Mouse (Mus musculus) embryonic stem cell, embryonic (primary cell): ENCODE data around the gene Unc13c.

Experiments
- CTCF ChIA-PET, 4 experiments: fragments of 300-600 bp in 2 of 4; fragments of 350-600 bp in 2 of 4; sonication (Branson Sonifier 250); formaldehyde crosslinking; loops; one replicate each; lab custom pipeline; 2022; ENCODE audit warnings: inconsistent platforms in 2 of 4; lab: Charles Lee
- POLR2A ChIA-PET, 4 experiments: fragments of 300-600 bp in 2 of 4; fragments of 350-600 bp in 2 of 4; sonication (Branson Sonifier 250); formaldehyde crosslinking; loops; one replicate each; lab custom pipeline; 2022; ENCODE audit warnings: antibody characterized with exemption in 4 of 4, inconsistent platforms in 1 of 4; lab: Charles Lee

Unc13c gene

DNA sequence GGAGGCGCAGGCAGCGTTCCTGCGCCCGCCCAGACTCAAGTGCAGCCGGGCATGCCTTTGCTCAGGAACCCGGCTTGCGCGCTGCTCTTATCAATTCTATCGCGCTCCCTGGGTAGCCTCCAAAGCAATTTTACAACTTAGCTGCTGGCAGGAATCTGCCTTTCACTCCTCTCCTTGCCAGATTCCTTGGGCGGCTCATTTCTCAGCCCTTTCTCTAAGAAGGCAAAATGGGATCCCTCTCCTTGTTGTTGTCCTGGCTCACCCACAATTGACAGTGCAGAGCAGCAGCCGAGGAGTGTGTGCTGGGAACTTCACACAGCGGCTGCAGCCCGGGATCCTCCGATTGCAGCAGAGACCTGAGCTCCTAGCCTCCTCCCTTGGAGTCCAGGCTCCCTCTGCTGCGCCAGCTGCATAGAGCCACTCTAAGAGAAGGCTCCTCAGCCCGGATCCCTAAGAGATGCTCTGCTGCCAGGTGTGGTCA is at the start of gene Unc13c:
TSS of gene Unc13c (minus strand) at position 326 of the 481 bp plus-strand sequence.
- POLR2A ChIA-PET, result no interaction called here
- CTCF ChIA-PET, result no interaction called here

DNA sequence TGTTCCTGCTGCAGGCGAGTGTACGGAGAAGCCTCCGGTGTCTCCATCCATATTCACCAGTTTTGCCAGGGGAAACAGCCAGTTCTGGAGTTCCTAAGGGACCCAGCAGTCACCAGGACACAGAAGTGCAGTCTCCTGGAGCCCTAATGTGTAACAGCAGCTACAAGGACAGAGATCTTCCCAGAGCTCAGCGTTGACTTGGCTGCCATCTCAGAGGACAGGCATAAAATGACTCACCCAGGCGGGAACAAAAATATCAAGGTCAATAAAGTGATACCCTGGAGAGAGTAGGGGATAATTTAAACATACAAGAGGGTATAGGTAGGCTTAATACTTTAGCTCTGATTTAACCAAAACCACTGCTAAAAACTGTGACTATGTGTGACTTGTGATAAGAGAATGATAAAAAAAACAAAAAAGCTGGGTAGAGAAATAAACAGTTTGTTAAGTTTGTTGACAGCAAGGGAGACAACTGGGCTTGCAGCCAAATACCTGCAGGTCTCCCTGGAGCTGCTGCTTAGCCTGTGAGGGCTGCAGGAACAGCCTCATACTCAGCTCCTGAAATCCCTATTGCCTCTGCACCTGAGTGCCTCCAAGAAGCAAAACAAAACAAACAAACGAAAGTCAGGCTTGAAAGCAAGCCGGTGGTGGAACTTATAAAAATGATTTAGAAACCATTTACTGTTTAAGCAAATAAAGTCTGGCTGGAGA is 39.4 kb upstream of the Unc13c start:
- ChIA-PET POLR2A (no interaction called here), CTCF (no interaction called here)

DNA sequence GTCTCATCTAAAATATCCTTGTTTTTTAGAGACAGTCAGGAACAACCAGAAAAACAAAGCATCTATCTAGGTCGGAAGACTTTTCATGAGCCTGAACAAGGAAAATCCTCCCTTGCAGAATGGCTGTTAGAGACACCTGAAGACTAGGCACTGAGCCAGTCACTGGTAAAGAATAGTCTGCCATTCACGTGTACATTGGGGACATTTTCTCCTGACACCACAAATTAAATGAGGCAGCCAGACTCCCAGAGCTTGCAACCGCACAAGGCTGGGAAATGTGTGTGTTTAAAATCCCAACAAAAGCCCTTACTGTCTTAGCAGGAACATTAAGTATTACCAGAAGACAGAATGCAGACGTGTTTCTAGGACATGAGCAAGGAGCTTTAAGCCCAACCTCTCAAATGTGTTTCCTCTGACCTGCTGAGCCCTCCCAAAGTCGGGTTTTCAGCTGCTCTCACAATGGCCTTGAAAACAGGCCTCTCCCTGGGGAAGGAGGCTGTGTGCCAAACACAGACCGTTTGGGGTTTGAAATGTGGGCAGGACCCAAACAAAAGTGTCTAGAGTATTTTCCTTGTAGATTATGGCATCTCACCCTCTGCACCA is 33.7 kb upstream of the Unc13c start:
- CTCF ChIA-PET, result interaction anchor here in 1 of 4 experiments (0.7 kb wide), 1 partner anchor 121 kb away, joined by 3 read pairs; no protein-coding TSS in a partner anchor
- POLR2A ChIA-PET, result no interaction called here

DNA sequence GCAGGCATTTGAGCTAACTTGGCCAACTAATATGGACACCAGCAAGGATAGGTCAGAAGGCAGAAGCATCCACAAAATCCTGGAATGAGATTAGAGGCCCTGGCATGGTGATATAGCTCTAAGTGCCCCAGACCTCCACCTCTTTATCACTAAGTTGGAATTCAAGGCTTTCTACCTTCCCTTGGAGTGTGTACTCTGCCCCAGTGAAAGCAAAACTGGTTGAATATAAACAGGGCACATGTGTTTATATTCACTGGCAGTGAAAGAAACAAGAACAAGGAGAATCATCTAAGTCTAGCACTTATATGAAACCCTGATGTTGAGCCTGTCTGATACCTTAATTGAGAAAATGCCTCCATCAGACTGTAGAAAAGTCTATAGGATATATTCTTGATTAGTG is 19.3 kb upstream of the Unc13c start:
- POLR2A ChIA-PET, result no interaction called here

DNA sequence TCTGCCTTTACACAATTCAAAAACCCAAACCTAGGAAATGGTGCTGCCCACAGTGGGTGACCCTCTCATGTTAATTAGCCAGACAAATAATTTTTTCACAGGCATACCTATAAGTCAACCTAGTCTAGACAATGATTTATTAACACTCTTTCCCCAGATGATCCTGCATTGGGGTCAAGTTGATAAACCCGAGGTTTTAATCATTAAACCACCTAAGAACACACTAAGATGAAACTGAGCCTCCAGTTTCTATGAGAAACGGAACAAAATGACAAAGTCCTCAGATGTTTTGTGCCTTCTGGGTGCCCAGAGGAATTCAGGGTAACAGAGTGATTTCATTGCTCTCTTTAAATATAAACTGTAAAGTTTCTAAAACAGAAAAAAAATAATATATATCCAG is 18.5 kb upstream of the Unc13c start:
- ChIA-PET CTCF (no interaction called here), POLR2A (no interaction called here)

More for the DNA sequence above, 19.3 kb upstream of the Unc13c start:
- CTCF ChIA-PET, result no interaction called here

DNA sequence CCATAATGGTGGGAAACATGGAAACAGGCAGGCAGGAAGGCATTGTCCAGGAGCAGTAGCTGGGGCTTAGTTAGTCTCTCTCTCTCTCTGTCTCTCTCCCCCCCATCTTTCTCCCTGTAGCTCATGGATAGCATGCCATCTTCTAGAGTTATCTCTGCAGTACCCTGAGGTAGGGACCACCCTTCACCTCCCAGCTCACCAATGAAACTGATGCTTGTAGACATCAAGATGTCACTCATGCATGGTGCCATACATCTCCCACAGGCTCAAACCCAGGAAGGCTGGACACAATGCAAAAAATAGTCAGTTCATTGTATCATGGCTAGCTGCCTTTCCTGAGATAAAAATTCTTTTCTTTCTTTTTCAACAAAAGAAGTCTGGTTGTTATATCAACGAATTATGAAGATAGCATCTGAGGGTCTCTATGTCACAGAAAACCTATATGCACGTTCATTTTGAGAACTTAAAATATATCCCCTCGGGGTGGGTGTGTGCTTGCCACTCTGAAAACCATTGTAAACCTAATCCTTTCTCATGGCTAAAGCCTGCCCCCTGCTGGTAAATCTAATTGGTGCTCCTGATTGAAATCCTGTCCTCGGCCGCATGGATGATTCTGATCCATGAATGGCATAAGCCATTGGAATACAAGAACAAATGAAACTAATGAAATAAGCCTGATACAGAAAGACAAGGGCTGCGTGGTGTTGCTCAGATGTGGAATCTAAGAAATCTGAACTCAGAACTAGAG is 14.0 kb upstream of the Unc13c start:
- ChIA-PET CTCF (interaction anchor here in 3 of 4 experiments (0.6 to 1.6 kb wide), 6 partner anchors 10 to 425 kb away, joined by 3 to 8 read pairs (median 3); no protein-coding TSS in a partner anchor), POLR2A (no interaction called here)

DNA sequence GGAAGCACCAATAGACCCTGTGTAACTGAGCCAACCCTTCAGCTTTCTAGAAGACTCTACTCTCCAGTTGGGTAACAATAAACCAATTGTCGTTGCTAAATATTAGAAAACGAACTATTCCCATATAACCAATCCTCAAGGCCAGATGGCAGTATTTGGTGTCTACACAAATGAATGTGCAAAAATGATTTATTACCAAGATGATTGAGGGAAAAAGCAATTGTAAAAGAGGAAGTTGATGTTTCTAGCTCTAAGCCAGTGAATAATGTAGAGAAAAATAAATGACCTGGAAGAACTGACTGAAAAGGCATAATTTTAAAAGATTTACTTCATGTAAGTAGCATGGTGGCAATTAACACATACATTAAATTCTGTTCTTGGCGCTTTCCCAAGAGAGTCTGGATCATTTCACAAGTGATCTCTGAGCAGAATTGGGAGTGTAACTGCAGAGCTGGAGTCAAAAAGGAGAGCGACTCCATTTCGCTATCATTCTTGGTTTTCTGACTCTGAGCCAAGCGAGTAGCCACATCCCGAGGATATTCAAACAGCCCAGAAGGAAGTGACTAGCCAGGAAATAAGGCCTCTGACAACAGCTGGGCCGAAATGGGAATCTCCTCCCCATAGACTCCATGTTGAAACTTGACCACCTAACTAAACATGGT is 3.7 kb upstream of the Unc13c start:
- POLR2A ChIA-PET, result no interaction called here
- CTCF ChIA-PET, result interaction anchor here in 1 of 4 experiments (0.6 kb wide), 1 partner anchor 946 kb away, joined by 3 read pairs; no protein-coding TSS in a partner anchor

DNA sequence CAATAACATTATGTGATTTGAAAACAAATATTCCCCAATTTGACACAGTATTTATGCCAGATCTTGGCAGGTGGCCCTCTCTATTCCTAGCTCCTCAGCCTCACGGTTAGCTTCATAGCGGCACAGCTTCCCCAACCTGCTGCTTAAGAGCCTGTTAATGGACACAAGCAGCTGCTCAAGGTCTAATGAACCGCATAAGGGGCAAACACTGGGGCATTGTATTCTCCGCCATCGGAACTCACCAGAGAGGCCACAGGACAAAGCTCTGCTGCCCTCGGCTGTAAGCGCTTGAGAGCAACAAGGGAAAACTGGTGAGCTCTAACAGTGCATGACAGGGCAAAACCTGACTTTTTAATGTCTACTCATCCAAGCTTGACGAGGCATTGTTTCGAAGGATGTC is 2.0 kb upstream of the Unc13c start:
- ChIA-PET CTCF (no interaction called here), POLR2A (no interaction called here)

DNA sequence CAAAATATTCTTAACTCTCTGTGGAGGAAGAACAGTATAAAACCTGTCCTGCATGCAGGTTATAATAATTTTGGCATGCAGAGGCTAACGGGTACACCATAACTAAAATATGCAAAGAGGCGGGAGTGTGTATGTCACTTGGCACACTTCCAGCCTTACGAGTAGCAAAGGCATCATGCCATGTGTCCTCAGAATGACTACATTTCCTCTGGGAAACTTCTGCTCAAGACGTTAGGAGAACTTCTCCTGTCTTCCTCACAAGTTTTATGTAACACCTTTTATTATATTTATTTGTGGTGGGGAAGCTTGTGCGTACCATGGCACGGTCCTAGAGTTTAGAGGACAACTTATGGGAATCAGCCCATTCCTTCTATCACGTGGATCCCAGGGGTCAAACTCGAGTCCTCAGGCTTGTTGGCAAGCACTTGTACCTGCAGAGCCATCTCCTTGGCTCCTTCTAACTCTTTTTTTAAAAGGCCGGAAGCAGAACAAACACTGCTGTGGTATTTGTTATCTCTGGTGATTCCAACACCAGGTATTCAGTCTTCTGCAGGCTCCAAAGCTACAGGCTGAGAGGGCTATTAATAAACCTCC is 3.3 kb downstream of the Unc13c start:
- POLR2A ChIA-PET, result interaction anchor here in 1 of 4 experiments (1.3 kb wide), 1 partner anchor 16 kb away, joined by 3 read pairs; no protein-coding TSS in a partner anchor
- CTCF ChIA-PET, result no interaction called here

DNA sequence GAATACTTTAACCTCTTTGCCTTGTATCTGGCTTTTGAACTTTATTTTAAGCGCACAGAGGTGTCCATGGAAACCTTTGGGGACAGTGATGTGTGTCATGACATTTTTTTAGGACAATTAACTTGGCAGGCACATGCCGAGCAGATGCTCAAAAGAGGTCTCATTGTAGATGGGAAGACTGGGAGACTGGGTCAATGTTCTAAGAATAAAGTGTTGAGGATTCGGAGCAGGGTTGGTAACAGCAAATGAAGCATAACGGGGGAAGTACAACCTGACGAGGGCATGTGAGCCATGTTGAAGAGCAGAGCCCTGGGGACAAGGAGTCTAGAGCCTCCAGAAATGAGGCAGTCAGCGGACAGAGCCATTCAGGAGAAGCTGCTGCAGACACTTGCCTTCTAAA is 6.3 kb downstream of the Unc13c start:
- POLR2A ChIA-PET, result interaction anchor here in 1 of 4 experiments (0.6 kb wide), 1 partner anchor 9 kb away, joined by 7 read pairs; no protein-coding TSS in a partner anchor

DNA sequence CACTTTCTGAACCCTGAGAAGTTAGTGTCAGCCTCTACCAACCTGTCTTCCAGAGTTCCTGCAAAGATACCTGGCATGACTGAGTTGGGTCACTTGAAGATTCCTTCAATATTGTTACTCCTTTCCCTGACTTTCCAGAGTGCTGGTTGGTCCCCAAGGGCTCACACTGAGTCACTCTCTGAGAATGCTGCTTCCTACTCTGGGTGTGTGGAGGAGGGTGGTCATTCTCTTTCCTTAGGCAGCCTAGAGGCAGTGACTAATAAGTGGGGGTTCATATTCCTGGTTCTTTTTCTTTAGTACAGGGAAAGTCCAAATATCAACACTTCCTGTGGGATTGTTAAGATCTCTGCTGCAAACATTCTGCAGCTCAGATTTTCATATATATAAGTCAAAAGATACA is 16.4 kb downstream of the Unc13c start:
- CTCF ChIA-PET, result no interaction called here
- POLR2A ChIA-PET, result no interaction called here

More for the DNA sequence above, 6.3 kb downstream of the Unc13c start:
- CTCF ChIA-PET, result no interaction called here

DNA sequence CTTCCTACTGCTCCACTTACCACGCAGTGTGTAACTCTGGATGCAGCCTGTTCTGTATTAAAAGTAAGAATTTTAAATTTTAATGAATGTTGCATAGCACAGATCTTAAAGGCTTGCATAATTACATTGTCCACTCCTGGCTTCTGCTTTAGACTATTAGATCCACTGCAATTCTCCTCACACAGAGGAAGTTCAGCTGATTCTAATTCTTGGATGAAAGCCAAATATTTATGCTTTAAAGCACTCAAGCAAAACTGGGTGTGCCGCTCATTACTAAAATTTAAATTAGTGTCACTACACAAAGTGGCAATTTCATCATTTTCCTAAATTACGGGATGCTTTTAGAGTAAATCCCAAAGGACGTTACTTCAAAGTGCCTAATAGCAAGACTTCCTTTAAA is 17.2 kb downstream of the Unc13c start:
- CTCF ChIA-PET, result no interaction called here
- POLR2A ChIA-PET, result no interaction called here

DNA sequence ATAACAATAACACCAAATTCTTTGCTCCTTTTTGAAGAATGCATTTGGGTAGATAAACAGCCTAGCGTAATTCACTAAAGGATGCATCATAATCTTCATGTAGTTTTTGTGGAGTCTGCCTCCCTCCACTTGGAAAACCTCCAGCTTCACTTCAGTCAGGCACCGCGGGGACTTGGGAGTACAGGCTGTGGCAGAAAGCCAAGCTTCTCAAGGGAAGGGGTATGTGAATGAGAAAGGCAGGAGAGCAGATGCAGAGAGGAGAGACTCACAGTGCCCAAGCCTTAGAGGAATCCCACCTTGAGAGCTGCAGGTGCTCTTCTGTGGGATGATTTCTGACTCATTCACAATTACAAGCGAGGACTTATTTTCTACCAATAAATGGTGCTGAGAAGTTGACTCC is 33.9 kb downstream of the Unc13c start:
- CTCF ChIA-PET, result interaction anchor here in 1 of 4 experiments (0.6 kb wide), 1 partner anchor 230 kb away, joined by 3 read pairs; no protein-coding TSS in a partner anchor
- POLR2A ChIA-PET, result no interaction called here

DNA sequence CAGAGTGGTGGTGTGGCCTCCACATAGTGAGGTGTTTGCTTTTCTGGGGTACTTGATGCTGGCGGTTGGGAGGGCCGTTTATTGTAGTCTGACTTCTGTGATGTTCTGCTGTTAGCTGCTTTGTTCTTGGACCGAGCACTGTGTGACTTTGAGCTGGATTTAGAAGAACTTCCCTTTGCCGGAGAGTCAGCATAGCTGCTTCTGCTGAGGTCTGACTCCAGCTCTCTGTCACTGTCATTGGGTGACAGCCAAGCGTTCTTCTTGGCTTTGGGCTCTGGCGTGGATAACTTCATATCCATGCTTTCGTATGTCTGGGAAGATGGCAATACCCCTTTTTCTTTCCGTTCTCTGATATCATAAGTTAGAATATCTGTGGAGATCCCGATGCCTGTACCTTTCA is 36.8 kb downstream of the Unc13c start:
- ChIA-PET CTCF (interaction anchor here in 1 of 4 experiments (0.6 kb wide), 1 partner anchor 769 kb away, joined by 5 read pairs; no protein-coding TSS in a partner anchor), POLR2A (no interaction called here)

DNA sequence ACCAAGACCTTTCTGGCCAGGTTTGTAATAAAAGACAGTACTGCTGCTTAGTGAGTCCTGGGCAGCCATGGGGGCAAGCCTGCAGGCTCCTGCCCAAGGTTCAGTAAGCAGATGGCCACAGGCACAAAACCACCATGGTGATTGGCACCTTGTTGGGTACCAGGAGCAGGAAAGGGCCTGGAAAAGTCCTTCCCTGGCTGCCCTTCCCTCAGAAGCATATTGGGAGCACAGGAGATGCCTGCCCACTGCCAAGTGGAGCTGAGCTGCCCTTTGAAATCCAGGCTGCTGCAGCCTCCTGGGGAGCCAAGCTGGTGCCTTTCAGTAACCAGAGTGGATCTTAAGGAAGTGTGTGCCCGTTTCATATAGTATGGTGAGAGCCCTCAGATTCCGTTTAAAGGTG is 41.5 kb downstream of the Unc13c start:
- POLR2A ChIA-PET, result interaction anchor here in 1 of 4 experiments (0.5 kb wide), 1 partner anchor 197 kb away, joined by 4 read pairs; no protein-coding TSS in a partner anchor
- CTCF ChIA-PET, result no interaction called here

DNA sequence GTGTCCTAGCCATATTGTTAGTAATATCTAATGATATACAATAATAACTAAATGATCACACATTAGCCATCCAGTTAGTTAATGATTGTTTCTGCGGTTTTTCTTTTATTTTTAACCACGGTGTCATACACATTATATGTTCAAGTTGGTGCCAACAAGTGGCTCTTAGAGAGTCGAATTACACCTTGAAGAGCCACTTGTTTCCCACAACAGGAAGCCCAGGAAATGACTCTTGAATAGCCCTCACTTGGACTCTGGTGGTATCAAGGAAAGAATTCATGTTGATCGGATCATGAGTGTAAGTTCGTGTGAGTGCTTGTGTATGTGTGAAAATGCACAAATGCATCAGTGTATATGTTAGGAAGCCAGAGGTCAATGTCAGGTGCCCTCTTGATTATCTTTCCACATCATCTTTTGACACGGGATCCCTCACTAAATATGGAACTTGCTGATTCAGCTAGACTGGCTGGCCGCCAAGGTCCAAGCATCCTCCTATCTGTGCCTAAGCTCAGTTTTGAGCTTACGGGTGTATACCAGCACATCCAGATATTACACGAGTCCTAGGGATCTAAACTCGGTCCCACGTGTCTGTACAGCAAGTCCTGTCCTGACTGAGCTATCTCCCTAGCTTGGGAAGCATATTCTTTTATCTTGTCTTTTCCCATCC is 46.2 kb downstream of the Unc13c start:
- ChIA-PET POLR2A (no interaction called here), CTCF (no interaction called here)

DNA sequence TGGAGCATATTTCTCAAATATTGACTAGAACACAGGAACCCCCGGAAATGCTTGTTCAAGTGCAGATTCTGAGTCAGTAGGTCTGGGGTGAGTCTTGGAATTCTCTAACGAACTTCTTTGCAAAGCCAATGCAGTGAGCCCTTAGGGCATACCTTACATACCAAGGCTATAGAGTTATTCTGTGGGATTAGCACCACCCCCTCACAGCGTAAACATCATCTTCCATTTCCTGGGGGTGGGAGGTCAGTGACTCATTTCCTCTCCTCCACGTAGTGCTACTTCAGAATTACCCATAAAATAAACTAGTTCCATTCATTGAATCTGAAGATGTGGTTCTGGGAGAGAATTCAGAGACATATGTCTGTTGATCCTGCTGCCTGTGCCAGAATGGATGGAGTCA is 62.8 kb downstream of the Unc13c start:
- POLR2A ChIA-PET, result no interaction called here
- CTCF ChIA-PET, result no interaction called here

DNA sequence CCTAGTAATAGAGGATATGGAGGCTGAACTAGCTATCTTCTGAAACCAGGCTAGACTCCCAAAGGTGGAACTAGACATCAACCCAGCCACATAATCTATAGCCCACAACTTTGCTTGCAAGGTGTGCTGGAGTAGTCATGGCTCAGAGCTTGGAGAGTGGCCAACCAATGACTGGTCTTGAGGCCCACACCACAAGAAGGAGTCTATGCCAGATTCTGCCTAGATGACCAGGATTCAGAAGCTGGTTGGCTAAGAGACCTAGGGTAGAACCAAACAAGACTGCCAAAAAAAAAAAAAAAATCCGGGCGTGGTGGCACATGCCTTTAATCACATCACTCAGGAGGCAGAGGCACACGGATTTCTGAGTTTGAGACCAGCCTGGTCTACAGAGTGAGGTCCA is 70.2 kb downstream of the Unc13c start:
- POLR2A ChIA-PET, result interaction anchor here in 1 of 4 experiments (0.6 kb wide), 1 partner anchor 1456 kb away, joined by 6 read pairs; no protein-coding TSS in a partner anchor

More for the DNA sequence above, 70.2 kb downstream of the Unc13c start:
- CTCF ChIA-PET, result no interaction called here
